Mouse (Mus musculus): ENCODE results near the gene Bean1. TPM values are rescaled to one million over a fixed set of nuclear protein-coding genes. Genes with fewer than 3 reads are reported as not detected.

Bean1 gene
- polyA plus RNA-seq, 1 experiment from 2014 or later: not detected

DNA sequence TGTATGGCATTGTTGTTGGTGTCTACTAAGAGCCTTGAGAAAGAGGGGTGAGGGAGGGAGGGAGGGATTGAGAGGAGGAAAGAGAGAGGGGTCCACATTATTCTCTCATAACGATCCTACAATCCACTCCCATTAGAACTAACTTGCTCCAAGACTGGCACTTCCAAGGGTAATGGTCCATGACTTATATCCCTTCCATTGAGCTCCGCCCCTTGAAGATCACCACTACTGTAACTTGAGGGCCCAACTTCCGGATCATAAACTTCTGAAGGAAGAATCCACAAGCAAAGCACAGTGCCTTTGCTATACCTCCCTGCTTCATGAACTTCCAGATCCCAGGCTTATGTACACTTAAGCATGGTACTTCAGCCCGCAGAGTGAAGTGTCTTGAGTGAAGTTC is 32.1 kb downstream of the Bean1 start:
- no peaks in the 10 kb centered on the region for H3K9me3 ChIP-seq (ENCODE audit: low read length)
- DNase-seq (no peak), ATAC-seq (no peak)
- 71% methylated on average over 4 of the region's 4 CpGs for WGBS (ENCODE audit: insufficient replicate concordance)
- no peak overlapping the region for H3K4me3 ChIP-seq (ENCODE audit: low read depth, low read length)
- no peak overlapping the region for H3K4me2 ChIP-seq (ENCODE audit: low read depth, low read length)
- no peaks in the 10 kb centered on the region for H3K36me3 ChIP-seq (replicated peaks; ENCODE audit: insufficient read depth, low read length)
- no peak for TF ChIP-seq EP300 (IDR thresholded peaks at IDR 0.05; ENCODE audit: low read depth)
- TF ChIP-seq CTCF (IDR thresholded peaks at IDR 0.05; ENCODE audit: low read depth): no peak
- no peak overlapping the region for H3K27ac ChIP-seq (ENCODE audit: low read depth)
- no peaks in the 10 kb centered on the region for H3K27me3 ChIP-seq (ENCODE audit: insufficient read depth, low read length)
- no peaks in the 10 kb centered on the region for H3K4me1 ChIP-seq (ENCODE audit: insufficient read depth)
- H3K9ac ChIP-seq (replicated peaks): no peak overlapping the region

- TF ChIP-seq EP300 (IDR thresholded peaks at IDR 0.05; ENCODE audit: low read depth) (no peak), CTCF (IDR thresholded peaks at IDR 0.05; ENCODE audit: low read depth) (no peak)
- no peak overlapping the region for H3K4me2 ChIP-seq (ENCODE audit: low read depth, low read length)
- H3K36me3 ChIP-seq (replicated peaks; ENCODE audit: insufficient read depth, low read length): no peaks in the 10 kb centered on the region
- H3K27me3 ChIP-seq (ENCODE audit: insufficient read depth, low read length): no peaks in the 10 kb centered on the region
- no peak overlapping the region for H3K9ac ChIP-seq (replicated peaks)
- no peaks in the 10 kb centered on the region for H3K9me3 ChIP-seq (ENCODE audit: low read length)
- H3K27ac ChIP-seq (ENCODE audit: low read depth): no peak overlapping the region
- 70% methylated on average over 3 of the region's 3 CpGs for WGBS (ENCODE audit: insufficient replicate concordance)
- DNase-seq: no peak
- H3K4me3 ChIP-seq (ENCODE audit: low read depth, low read length): no peak overlapping the region
- ATAC-seq: no peak
- H3K4me1 ChIP-seq (ENCODE audit: insufficient read depth): no peaks in the 10 kb centered on the region
Observed at GRCm38 (mm10) chr8:104205292-104205691, 35.0 kb downstream of the Bean1 start.

- Histone ChIP-seq H3K36me3 (replicated peaks; ENCODE audit: insufficient read depth, low read length) (no peaks in the 10 kb centered on the region), H3K4me2 (ENCODE audit: low read depth, low read length) (no peak overlapping the region), H3K27ac (ENCODE audit: low read depth) (no peak overlapping the region), H3K4me1 (ENCODE audit: insufficient read depth) (peaks cover 5% of the 10 kb centered on the region; the same call in 1 of the 2 replicates), H3K9me3 (ENCODE audit: low read length) (no peaks in the 10 kb centered on the region), H3K9ac (replicated peaks) (no peak overlapping the region), H3K27me3 (ENCODE audit: insufficient read depth, low read length) (no peaks in the 10 kb centered on the region), H3K4me3 (ENCODE audit: low read depth, low read length) (no peak overlapping the region)
- ATAC-seq: no peak
- no peak for DNase-seq
- 74% methylated on average over 5 of the region's 5 CpGs for WGBS (ENCODE audit: insufficient replicate concordance)
- no peak for TF ChIP-seq CTCF (IDR thresholded peaks at IDR 0.05; ENCODE audit: low read depth)
- TF ChIP-seq EP300 (IDR thresholded peaks at IDR 0.05; ENCODE audit: low read depth): no peak
Observed at GRCm38 (mm10) chr8:104217601-104218000, 47.4 kb downstream of the Bean1 start.

DNA sequence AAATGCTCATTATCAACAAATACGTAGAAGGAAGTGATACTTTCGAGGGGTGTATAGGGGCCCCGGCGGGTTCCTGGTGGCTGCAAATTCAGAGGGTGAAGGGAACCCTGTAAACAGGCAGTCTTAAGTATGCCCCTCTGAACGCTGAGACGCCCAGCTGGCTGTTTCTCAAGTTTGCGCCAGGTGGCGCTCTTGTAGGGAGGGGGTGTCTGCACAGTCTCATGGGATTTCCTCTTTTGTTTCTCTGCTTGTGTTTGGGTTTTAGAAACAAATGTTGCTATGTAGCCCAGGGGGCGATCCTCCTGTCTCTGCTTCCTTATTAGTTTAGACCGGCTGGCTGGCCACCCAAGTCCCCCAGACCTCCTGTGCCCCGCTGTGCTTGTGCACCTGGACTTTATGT is 48.8 kb downstream of the Bean1 start:
- 15% methylated on average over 11 of the region's 11 CpGs for WGBS (ENCODE audit: insufficient replicate concordance)
- ATAC-seq (peak; percentile 66), DNase-seq (peak; percentile 67)
- TF ChIP-seq EP300 (IDR thresholded peaks at IDR 0.05; ENCODE audit: low read depth) (no peak), CTCF (IDR thresholded peaks at IDR 0.05; ENCODE audit: low read depth) (peak; percentile 79)
- Histone ChIP-seq H3K4me1 (ENCODE audit: insufficient read depth) (peaks cover 5% of the 10 kb centered on the region; the same call in 1 of the 2 replicates), H3K36me3 (replicated peaks; ENCODE audit: insufficient read depth, low read length) (no peaks in the 10 kb centered on the region), H3K27me3 (ENCODE audit: insufficient read depth, low read length) (no peaks in the 10 kb centered on the region), H3K4me3 (ENCODE audit: low read depth, low read length) (no peak overlapping the region), H3K27ac (ENCODE audit: low read depth) (no peak overlapping the region), H3K9ac (replicated peaks) (no peak overlapping the region), H3K4me2 (ENCODE audit: low read depth, low read length) (no peak overlapping the region), H3K9me3 (ENCODE audit: low read length) (no peaks in the 10 kb centered on the region)

- peak; percentile 83 for DNase-seq
- TF ChIP-seq CTCF (IDR thresholded peaks at IDR 0.05; ENCODE audit: low read depth): peak; percentile 88
- no peak for TF ChIP-seq EP300 (IDR thresholded peaks at IDR 0.05; ENCODE audit: low read depth)
- Histone ChIP-seq H3K27me3 (ENCODE audit: insufficient read depth, low read length) (no peaks in the 10 kb centered on the region), H3K4me1 (ENCODE audit: insufficient read depth) (peaks cover 5% of the 10 kb centered on the region; the same call in 1 of the 2 replicates), H3K4me2 (ENCODE audit: low read depth, low read length) (no peak overlapping the region), H3K4me3 (ENCODE audit: low read depth, low read length) (no peak overlapping the region), H3K27ac (ENCODE audit: low read depth) (no peak overlapping the region), H3K9me3 (ENCODE audit: low read length) (no peaks in the 10 kb centered on the region), H3K9ac (replicated peaks) (no peak overlapping the region), H3K36me3 (replicated peaks; ENCODE audit: insufficient read depth, low read length) (no peaks in the 10 kb centered on the region)
- WGBS (ENCODE audit: insufficient replicate concordance): 45% methylated on average over 5 of the region's 5 CpGs
- peak; percentile 51; the same call in 1 of the 2 replicates for ATAC-seq
Observed at GRCm38 (mm10) chr8:104219806-104220205, 49.6 kb downstream of the Bean1 start.

DNA sequence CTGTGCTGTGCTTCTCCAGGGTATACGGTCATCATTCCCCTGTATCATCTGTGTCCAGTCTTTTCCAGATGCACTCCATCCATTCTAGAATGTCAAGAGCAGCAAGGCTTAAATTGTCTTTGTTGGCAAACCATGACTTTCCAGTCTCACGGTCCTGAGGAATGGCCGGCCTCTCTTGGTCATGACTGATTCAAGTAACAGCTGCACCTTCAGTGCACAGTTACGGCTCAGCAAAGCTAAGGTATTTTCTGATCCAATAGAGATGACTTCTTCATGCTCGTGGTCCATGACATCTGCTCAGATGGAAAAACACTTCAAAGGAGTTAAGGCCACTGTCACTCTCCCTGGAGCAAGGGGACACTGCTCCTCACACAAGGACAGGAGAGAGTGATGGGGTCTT is 56.8 kb downstream of the Bean1 start:
- Histone ChIP-seq H3K4me3 (ENCODE audit: low read depth, low read length) (no peak overlapping the region), H3K4me2 (ENCODE audit: low read depth, low read length) (no peak overlapping the region), H3K27ac (ENCODE audit: low read depth) (no peak overlapping the region), H3K9ac (replicated peaks) (no peak overlapping the region), H3K4me1 (ENCODE audit: insufficient read depth) (no peaks in the 10 kb centered on the region), H3K36me3 (replicated peaks; ENCODE audit: insufficient read depth, low read length) (peaks cover 46% of the 10 kb centered on the region), H3K9me3 (ENCODE audit: low read length) (no peaks in the 10 kb centered on the region), H3K27me3 (ENCODE audit: insufficient read depth, low read length) (no peaks in the 10 kb centered on the region)
- DNase-seq (no peak), ATAC-seq (no peak)
- 83% methylated on average over 5 of the region's 5 CpGs for WGBS (ENCODE audit: insufficient replicate concordance)
- TF ChIP-seq EP300 (IDR thresholded peaks at IDR 0.05; ENCODE audit: low read depth): no peak
- no peak for TF ChIP-seq CTCF (IDR thresholded peaks at IDR 0.05; ENCODE audit: low read depth)

GRCm38 (mm10) chr8:104230377-104230776 is 60.1 kb downstream of the Bean1 start:
- Histone ChIP-seq H3K27ac (ENCODE audit: low read depth) (no peak overlapping the region), H3K4me3 (ENCODE audit: low read depth, low read length) (no peak overlapping the region), H3K27me3 (ENCODE audit: insufficient read depth, low read length) (no peaks in the 10 kb centered on the region), H3K9me3 (ENCODE audit: low read length) (no peaks in the 10 kb centered on the region), H3K4me2 (ENCODE audit: low read depth, low read length) (no peak overlapping the region), H3K4me1 (ENCODE audit: insufficient read depth) (peaks cover 2% of the 10 kb centered on the region; the same call in 1 of the 2 replicates), H3K9ac (replicated peaks) (no peak overlapping the region), H3K36me3 (replicated peaks; ENCODE audit: insufficient read depth, low read length) (peaks cover 57% of the 10 kb centered on the region)
- 54% methylated on average over 9 of the region's 9 CpGs for WGBS (ENCODE audit: insufficient replicate concordance)
- ATAC-seq: peak; percentile 60
- no peak for DNase-seq
- no peak for TF ChIP-seq CTCF (IDR thresholded peaks at IDR 0.05; ENCODE audit: low read depth)
- TF ChIP-seq EP300 (IDR thresholded peaks at IDR 0.05; ENCODE audit: low read depth): peak; percentile 24; the same call in 1 of the 2 replicates
